Mouse (Mus musculus) CH12.LX (cell line): ENCODE measurements around the gene Fuca2. TPM values are rescaled to one million over a fixed set of nuclear protein-coding genes. Genes with fewer than 3 reads are reported as not detected.

ENCODE experiments used
- DNase-seq: peaks from one replicate; pipeline ENCODE4 v3.0.0-alpha.2; 2013; ENCODE audit errors: extremely low read depth
- H3K27ac ChIP-seq: 2 replicates; pipeline ENCODE4 v1.5.1; 2012; ENCODE audit warnings: low read depth, mild to moderate bottlenecking, control low read depth, moderate library complexity; ENCODE audit not compliant: insufficient read depth
- H3K27me3 ChIP-seq: replicated peaks from 2 replicates; pipeline ENCODE3; 2012; ENCODE audit warnings: inconsistent platforms
- H3K36me3 ChIP-seq, 2 experiments: replicated peaks in 1 of 2; 2 replicates each; pipeline versions ENCODE3 to v1.6.1; 2012; ENCODE audit warnings: inconsistent platforms in 1 of 2, low read length in 1 of 2, mild to moderate bottlenecking in 1 of 2, mixed read lengths in 1 of 2, moderate library complexity in 1 of 2; ENCODE audit not compliant: control insufficient read depth in 1 of 2, insufficient read depth in 1 of 2
- H3K4me1 ChIP-seq, 2 experiments: 2 replicates each; pipeline ENCODE4 v1.6.1; 2012; ENCODE audit warnings: inconsistent platforms in 1 of 2, moderate library complexity in 1 of 2; ENCODE audit not compliant: insufficient read depth in 2 of 2, control insufficient read depth in 1 of 2
- H3K4me2 ChIP-seq: 2 replicates; pipeline ENCODE4 v1.6.1; 2012; ENCODE audit warnings: low read depth, mild to moderate bottlenecking, control low read depth; ENCODE audit not compliant: poor library complexity, insufficient read depth, severe bottlenecking
- H3K4me3 ChIP-seq, 3 experiments: fragments of 150-350 bp in 1 of 3; sonication (generic) in 1 of 3; replicated peaks in 1 of 3; 2 replicates each; pipeline versions ENCODE3 to v1.5.1; 2011 to 2012; ENCODE audit warnings: low read depth in 2 of 3, low read length in 2 of 3, mild to moderate bottlenecking in 2 of 3, moderate library complexity in 2 of 3, control low read depth in 1 of 3, improper control_type of control experiment in 1 of 3, inconsistent platforms in 1 of 3, mixed read lengths in 1 of 3; ENCODE audit not compliant: poor library complexity in 1 of 3
- H3K79me2 ChIP-seq: replicated peaks from 2 replicates; pipeline ENCODE4 v1.6.1; 2012; ENCODE audit warnings: mild to moderate bottlenecking, moderate library complexity; ENCODE audit not compliant: control insufficient read depth, poor library complexity, insufficient read depth, severe bottlenecking; ENCODE audit errors: extremely low read depth
- H3K9ac ChIP-seq: 2 replicates; pipeline ENCODE4 v1.6.1; 2012; ENCODE audit warnings: low read depth, mild to moderate bottlenecking, control low read depth, moderate library complexity; ENCODE audit not compliant: insufficient read depth
- H3K9me3 ChIP-seq: replicated peaks from 2 replicates; pipeline ENCODE3; 2012; ENCODE audit warnings: low read length, inconsistent platforms, mixed read lengths
- BHLHE40 ChIP-seq: IDR thresholded peaks from 2 replicates; pipeline ENCODE4 v1.6.1; 2011; ENCODE audit warnings: mild to moderate bottlenecking, low read depth, low read length, improper control_type of control experiment
- CTCF ChIP-seq, 2 experiments: IDR thresholded peaks in 1 of 2; conservative IDR thresholded peaks in 1 of 2; 2 replicates each; pipeline ENCODE4 v1.5.1; 2011 to 2012; ENCODE audit warnings: low read depth in 2 of 2, low read length in 2 of 2, improper control_type of control experiment in 1 of 2, inconsistent platforms in 1 of 2, mild to moderate bottlenecking in 1 of 2, moderate library complexity in 1 of 2
- ELF1 ChIP-seq: IDR thresholded peaks from 2 replicates; pipeline ENCODE4 v1.6.1; 2014; ENCODE audit warnings: low read depth, mild to moderate bottlenecking, inconsistent platforms, low read length, improper control_type of control experiment
- EP300 ChIP-seq: IDR thresholded peaks from 2 replicates; pipeline ENCODE4 v1.6.1; 2011; ENCODE audit warnings: low read length, improper control_type of control experiment
- GABPA ChIP-seq: IDR thresholded peaks from 2 replicates; pipeline ENCODE4 v1.6.1; 2012; ENCODE audit warnings: low read depth, low read length, improper control_type of control experiment, inconsistent platforms; ENCODE audit not compliant: insufficient replicate concordance
- HCFC1 ChIP-seq: IDR thresholded peaks from 2 replicates; pipeline ENCODE4 v1.6.1; 2012; ENCODE audit warnings: low read depth, mild to moderate bottlenecking, inconsistent platforms, low read length, improper control_type of control experiment
- IRF4 ChIP-seq: IDR thresholded peaks from 2 replicates; pipeline ENCODE4 v1.6.1; 2014; ENCODE audit warnings: low read depth, mild to moderate bottlenecking, inconsistent platforms, low read length, improper control_type of control experiment
- JUN ChIP-seq: IDR thresholded peaks from 2 replicates; pipeline ENCODE4 v1.6.1; 2011; ENCODE audit warnings: low read depth, mild to moderate bottlenecking, low read length, improper control_type of control experiment, moderate library complexity; ENCODE audit not compliant: insufficient read depth
- JUND ChIP-seq: conservative IDR thresholded peaks from 2 replicates; pipeline ENCODE4 v1.6.1; 2011; ENCODE audit warnings: low read depth, low read length, improper control_type of control experiment
- MAFK ChIP-seq: IDR thresholded peaks from 2 replicates; pipeline ENCODE4 v1.6.1; 2011; ENCODE audit warnings: low read length, improper control_type of control experiment; ENCODE audit not compliant: insufficient replicate concordance
- MAX ChIP-seq: IDR thresholded peaks from 2 replicates; pipeline ENCODE4 v1.6.1; 2011; ENCODE audit warnings: low read length, improper control_type of control experiment
- MEF2A ChIP-seq: IDR thresholded peaks from 2 replicates; pipeline ENCODE4 v1.6.1; 2014; ENCODE audit warnings: low read depth, mild to moderate bottlenecking, inconsistent platforms, low read length, improper control_type of control experiment, borderline replicate concordance
- PAX5 ChIP-seq: IDR thresholded peaks from 2 replicates; pipeline ENCODE4 v1.6.1; 2012; ENCODE audit warnings: low read length, inconsistent platforms, mixed read lengths
- POLR2A ChIP-seq: IDR thresholded peaks from 2 replicates; pipeline ENCODE4 v1.6.1; 2011; ENCODE audit warnings: low read depth, mild to moderate bottlenecking, improper control_type of control experiment, low read length
- RAD21 ChIP-seq: IDR thresholded peaks from 2 replicates; pipeline ENCODE4 v1.6.1; 2011; ENCODE audit warnings: low read depth, mild to moderate bottlenecking, low read length, improper control_type of control experiment, moderate library complexity
- SIN3A ChIP-seq: IDR thresholded peaks from 2 replicates; pipeline ENCODE4 v1.6.1; 2012; ENCODE audit warnings: low read length, improper control_type of control experiment, inconsistent platforms
- TBP ChIP-seq: conservative IDR thresholded peaks from 2 replicates; pipeline ENCODE4 v1.6.1; 2011; ENCODE audit warnings: low read depth, low read length, improper control_type of control experiment
- TCF12 ChIP-seq: IDR thresholded peaks from 2 replicates; pipeline ENCODE4 v1.6.1; 2014; ENCODE audit warnings: low read depth, mild to moderate bottlenecking, inconsistent platforms, low read length, improper control_type of control experiment
- ZNF384 ChIP-seq: IDR thresholded peaks from 2 replicates; pipeline ENCODE4 v1.6.1; 2012; ENCODE audit warnings: low read depth, low read length, improper control_type of control experiment, inconsistent platforms
- dilution Hi-C: fragments of 300-500 bp; cut with MboI; formaldehyde crosslinking; loops from 2 replicates; pipeline ENCODE4 v1.14.3; 2020; ENCODE audit warnings: low sequenced_read_pairs; ENCODE audit not compliant: extremely low pct_unique_long_range_greater_than_20kb, extremely low pct_ligation_motif_present
- in situ Hi-C: fragments of 300-500 bp; cut with MboI; formaldehyde crosslinking; loops from 3 replicates; pipeline ENCODE4 v1.14.3; 2019; ENCODE audit warnings: low sequenced_read_pairs, low pct_ligation_motif_present, low pct_unique_long_range_greater_than_20kb, mixed read lengths
- polyA plus RNA-seq: library from polyadenylated mRNA; unstranded; fragments of >175 nt; gene quantifications from 2 replicates; pipeline ENCODE4 v1.2.1, GENCODE M21; 2012; ENCODE audit warnings: low read depth; ENCODE audit not compliant: insufficient read length
- total RNA-seq, 2 experiments: library from RNA; depleted of rRNA; stranded (reverse); fragments of 300-350 nt in 1 of 2; fragments of >200 nt in 1 of 2; gene quantifications; 2 replicates each; pipeline ENCODE4 v1.2.3; 2012 to 2014

Gene Fuca2
- total and polyA plus RNA-seq, 3 experiments: 28.2 to 42.2 (median 37.5) TPM

GRCm38 (mm10) chr10:13489671-13490070 lies 9.7 kb upstream of the Fuca2 start:
- no peaks in the 10 kb centered on the region for H3K4me1 ChIP-seq
- no peaks in the 10 kb centered on the region for H3K27me3 ChIP-seq
- dilution Hi-C loops (no loop called here), in situ Hi-C loops (no loop called here)
- TF ChIP-seq MEF2A (no peak), BHLHE40 (no peak), GABPA (no peak), EP300 (no peak), POLR2A (no peak), RAD21 (no peak), MAX (no peak), JUND (no peak), ZNF384 (no peak), JUN (no peak), TBP (no peak), CTCF (conservative IDR thresholded peaks at IDR 0.05 in 1 of 2, IDR thresholded peaks at IDR 0.05 in 1 of 2; ENCODE audit: low read depth in 2 of 2, low read length in 2 of 2) (no peak), PAX5 (no peak), IRF4 (no peak)
- H3K4me2 ChIP-seq: no peak overlapping the region
- no peak overlapping the region for H3K9ac ChIP-seq
- H3K79me2 ChIP-seq: no peaks in the 10 kb centered on the region
- no peaks in the 10 kb centered on the region for H3K36me3 ChIP-seq
- no peak overlapping the region for H3K4me3 ChIP-seq
- no peak overlapping the region for H3K27ac ChIP-seq
- no peak for DNase-seq
- H3K9me3 ChIP-seq: no peaks in the 10 kb centered on the region

DNA sequence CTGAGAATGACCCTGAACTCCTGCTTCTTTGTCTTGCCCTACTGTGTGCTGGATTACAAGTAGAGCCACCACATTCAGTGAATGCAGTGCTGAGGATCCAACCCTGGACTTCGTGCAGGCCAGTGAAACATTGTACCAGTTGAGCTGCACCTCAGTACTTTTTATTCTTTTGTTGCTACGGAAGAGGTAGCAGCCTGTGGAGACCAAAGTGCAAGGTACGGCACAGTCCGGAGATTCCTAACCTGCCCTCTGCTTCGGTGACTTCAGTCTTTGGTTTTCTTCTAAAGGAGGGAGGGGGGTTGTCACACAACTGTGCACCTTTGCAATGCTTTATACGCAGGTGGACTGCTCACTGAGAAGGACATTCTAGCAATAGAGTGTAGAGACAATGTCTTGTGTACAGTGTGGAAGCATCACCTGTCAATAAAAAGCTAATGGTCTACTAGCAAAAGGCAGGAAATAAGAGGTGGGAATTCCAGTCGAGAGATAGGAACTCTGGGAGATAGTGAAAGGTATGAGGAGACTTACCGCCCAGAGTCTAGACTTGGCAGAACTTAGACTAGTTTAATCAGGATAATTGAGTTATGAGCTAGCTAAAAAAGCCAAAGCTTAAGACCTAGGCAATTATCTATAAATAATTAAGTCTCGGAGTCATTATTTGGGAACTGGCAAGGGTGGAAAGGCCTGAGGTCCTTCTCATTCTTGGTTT lies 5.2 kb upstream of the Fuca2 start:
- in situ Hi-C loops: no loop called here
- H3K9ac ChIP-seq: no peak overlapping the region
- H3K79me2 ChIP-seq: no peaks in the 10 kb centered on the region
- DNase-seq: no peak
- H3K27me3 ChIP-seq: no peaks in the 10 kb centered on the region
- no peaks in the 10 kb centered on the region for H3K4me1 ChIP-seq
- dilution Hi-C loops: no loop called here
- TF ChIP-seq IRF4 (no peak), ELF1 (no peak), MEF2A (no peak), MAFK (no peak), SIN3A (no peak), MAX (no peak), HCFC1 (no peak), TCF12 (no peak)
- no peak overlapping the region for H3K27ac ChIP-seq
- no peaks in the 10 kb centered on the region for H3K9me3 ChIP-seq
- H3K4me2 ChIP-seq: no peak overlapping the region
- H3K4me3 ChIP-seq: no peak overlapping the region
- H3K36me3 ChIP-seq: no peaks in the 10 kb centered on the region
